Mouse (Mus musculus) heart, adult 2 months (tissue): Measurements from ENCODE around the gene Olfr648. TPM values are rescaled to one million over a fixed set of nuclear protein-coding genes. Genes with fewer than 3 reads are reported as not detected.

Experiments
- DNase-seq, 2 experiments: peaks; one replicate each; pipeline ENCODE4 v3.0.0; 2021
- H3K27ac ChIP-seq: fragments of 200-600 bp; 2 replicates; pipeline ENCODE4 v1.8.1; 2022
- H3K27me3 ChIP-seq: fragments of 200-500 bp; 2 replicates; pipeline ENCODE4 v1.6.1; 2012; ENCODE audit warnings: mild to moderate bottlenecking, low read length, inconsistent platforms, mixed read lengths; ENCODE audit not compliant: control insufficient read depth, insufficient read depth
- H3K36me3 ChIP-seq: fragments of 200-500 bp; 2 replicates; pipeline ENCODE4 v1.6.1; 2012; ENCODE audit warnings: low read length, inconsistent platforms; ENCODE audit not compliant: control insufficient read depth, insufficient read depth
- H3K4me1 ChIP-seq: fragments of 200-500 bp; 2 replicates; pipeline ENCODE4 v1.6.1; 2011; ENCODE audit warnings: low read length; ENCODE audit not compliant: control insufficient read depth, insufficient read depth
- H3K4me3 ChIP-seq: fragments of 200-600 bp; 2 replicates; pipeline ENCODE4 v1.8.1; 2022
- H3K79me2 ChIP-seq: fragments of 200-500 bp; replicated peaks from 2 replicates; pipeline ENCODE4 v1.6.1; 2012; ENCODE audit warnings: mild to moderate bottlenecking, inconsistent platforms, low read length, moderate library complexity, mixed read lengths; ENCODE audit not compliant: control insufficient read depth, insufficient read depth
- H3K9ac ChIP-seq: fragments of 200-500 bp; 2 replicates; pipeline ENCODE4 v1.6.1; 2012; ENCODE audit warnings: low read depth, mild to moderate bottlenecking, control low read depth, inconsistent platforms, low read length, mixed read lengths
- CTCF ChIP-seq: fragments of 200-600 bp; IDR thresholded peaks from 2 replicates; pipeline ENCODE4 v1.8.1; 2022; ENCODE audit warnings: antibody characterized with exemption, mild to moderate bottlenecking, moderate library complexity
- EP300 ChIP-seq: fragments of 200-500 bp; IDR thresholded peaks from 2 replicates; pipeline ENCODE4 v1.6.1; 2011; ENCODE audit warnings: low read depth, low read length, control low read depth; ENCODE audit not compliant: insufficient read depth
- POLR2A ChIP-seq: fragments of 200-500 bp; IDR thresholded peaks from 2 replicates; pipeline ENCODE4 v1.6.1; 2011; ENCODE audit warnings: mild to moderate bottlenecking, low read depth, low read length, control low read depth; ENCODE audit not compliant: insufficient read depth
- WGBS: fragments of 180-500 bp; shearing (Covaris S2); methylation state at CpG from one replicate; pipeline ENCODE4 v1.1.7; 2018; 5-methylcytosine and 5-hydroxymethylcytosine counted together
- intact Hi-C: fragments of 180-260 bp; cut with DNase I; formaldehyde crosslinking; loops from one replicate; pipeline ENCODE4 v1.15.1; 2025
- polyA plus RNA-seq: library from polyadenylated mRNA; depleted of rRNA; stranded (reverse); fragments of >200 nt; gene quantifications from 2 replicates; pipeline ENCODE4 v1.2.3, GENCODE M21; 2012; rRNA removed
- total RNA-seq, 2 experiments: library from RNA; stranded (reverse); gene quantifications; 2 replicates each; pipeline ENCODE4 v1.2.3; 2021

Gene Olfr648
- total and polyA plus RNA-seq, 3 experiments: not detected

DNA sequence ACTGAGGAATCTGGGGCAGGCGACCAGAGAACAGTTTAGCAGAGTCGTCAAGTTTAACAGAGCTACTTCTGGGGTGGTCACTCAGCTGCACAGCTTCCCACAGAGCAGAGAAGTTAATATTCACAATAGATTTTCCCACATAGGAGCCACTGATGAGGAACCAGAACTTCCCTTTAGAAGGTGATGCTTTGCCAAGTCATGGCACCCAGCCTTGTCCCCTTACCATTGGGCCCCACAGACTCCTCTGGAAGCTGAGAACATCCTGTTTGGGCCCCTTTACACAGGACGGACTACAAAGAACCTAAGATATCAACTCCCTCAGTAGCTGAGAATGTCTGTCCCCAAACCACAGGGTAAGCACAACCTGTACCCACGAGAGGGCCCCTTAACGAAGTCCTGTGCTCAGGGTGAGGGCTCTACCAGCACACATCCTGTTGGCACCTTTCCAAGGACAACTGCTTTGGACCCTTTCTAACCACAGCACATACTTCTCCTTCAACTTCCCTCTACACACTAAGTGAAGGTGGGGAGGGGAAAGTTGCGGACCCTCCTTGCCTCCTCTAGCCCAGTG lies 13.5 kb downstream of the Olfr648 start:
- Histone ChIP-seq H3K4me1 (no peaks in the 10 kb centered on the region), H3K27ac (no peak overlapping the region), H3K36me3 (no peaks in the 10 kb centered on the region), H3K27me3 (no peaks in the 10 kb centered on the region), H3K9ac (no peak overlapping the region), H3K4me3 (no peak overlapping the region), H3K79me2 (no peaks in the 10 kb centered on the region)
- DNase-seq: no peak
- WGBS: 44% methylated on average over 6 of the region's 6 CpGs
- intact Hi-C loops: no loop called here
- TF ChIP-seq EP300: no peak

DNA sequence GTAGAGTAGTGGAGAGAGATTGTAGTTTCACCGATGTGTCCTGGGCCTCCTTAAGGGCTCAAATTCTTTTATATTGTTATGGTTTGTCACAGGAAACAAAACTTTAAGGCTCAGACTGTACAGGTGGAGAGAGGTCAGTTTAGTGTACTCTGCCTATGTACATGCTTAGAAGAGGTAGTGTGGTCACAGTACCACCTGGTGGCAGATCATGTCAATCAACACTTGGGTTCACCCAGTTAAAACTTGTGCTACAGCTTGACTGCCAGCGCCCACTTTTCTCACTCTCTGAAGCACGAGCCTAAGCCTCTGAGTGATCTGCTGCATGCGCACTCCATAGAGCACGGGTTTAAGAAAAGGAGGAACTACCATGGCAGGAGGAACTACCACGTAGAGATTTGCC lies 16.1 kb downstream of the Olfr648 start:
- Histone ChIP-seq H3K36me3 (no peaks in the 10 kb centered on the region), H3K4me3 (no peak overlapping the region), H3K9ac (no peak overlapping the region), H3K4me1 (no peaks in the 10 kb centered on the region), H3K79me2 (no peaks in the 10 kb centered on the region), H3K27ac (no peak overlapping the region), H3K27me3 (no peaks in the 10 kb centered on the region)
- WGBS: 78% methylated on average over 6 of the region's 6 CpGs
- TF ChIP-seq CTCF: no peak
- TF ChIP-seq EP300: no peak
- DNase-seq: no peak
- intact Hi-C loops: no loop called here

DNA sequence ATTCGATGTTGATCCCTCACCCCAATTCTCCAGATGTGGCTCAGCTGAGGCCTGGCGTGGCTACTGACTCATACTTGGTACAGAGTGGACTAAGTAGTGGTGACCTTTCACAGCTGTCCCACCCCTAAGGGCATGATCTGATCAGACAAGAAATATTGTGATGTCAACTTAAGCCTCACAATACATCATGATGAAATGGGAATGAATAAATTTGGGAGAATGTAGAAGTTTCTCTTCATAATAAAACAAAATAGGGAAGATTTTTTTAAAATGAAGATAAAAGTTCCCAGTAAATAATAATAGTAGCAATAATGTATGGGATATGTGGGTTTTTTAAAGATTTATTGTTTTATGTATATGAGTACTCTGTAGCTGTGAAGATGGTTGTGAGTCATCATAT lies 32.7 kb downstream of the Olfr648 start, which contains the start of gene Ubqlnl:
Ubqlnl (minus strand) TSS at position 101 of the 400 bp plus-strand sequence.
- H3K27ac ChIP-seq: no peak within 1 kb of the TSS
- no peak for DNase-seq
- TF ChIP-seq CTCF: no peak
- TF ChIP-seq POLR2A: no peak
- no peak for TF ChIP-seq EP300
- intact Hi-C loops: no loop called here
- no peaks in the 10 kb centered on the region for H3K36me3 ChIP-seq
- no peaks in the 10 kb centered on the region for H3K27me3 ChIP-seq
- H3K79me2 ChIP-seq: no peaks in the 10 kb centered on the region
- H3K4me1 ChIP-seq: no peaks in the 10 kb centered on the region
- no peak within 1 kb of the TSS for H3K4me3 ChIP-seq
- H3K9ac ChIP-seq: no peak within 1 kb of the TSS
- WGBS: 86% methylated on average over 2 of the region's 2 CpGs

DNA sequence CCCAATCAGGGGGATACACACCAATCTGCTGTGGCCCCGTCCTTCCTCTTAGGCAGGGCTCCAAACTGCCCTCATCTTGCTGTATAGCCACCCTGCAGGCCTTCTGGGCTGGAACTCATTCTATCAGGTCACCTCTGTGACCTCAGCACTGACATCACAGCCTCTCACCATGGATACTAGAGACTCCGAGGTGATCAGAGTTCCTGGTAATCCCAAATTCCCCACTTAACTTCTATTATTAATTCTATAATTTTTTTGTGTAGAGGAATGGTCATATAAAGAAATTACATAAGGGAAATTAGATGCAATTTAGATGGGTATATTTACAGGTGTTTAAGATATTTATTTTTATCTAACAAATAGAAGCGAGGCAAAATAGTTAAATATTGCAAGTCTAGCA lies 40.0 kb downstream of the Olfr648 start, which contains the start of gene Ubqln3:
Ubqln3 (minus strand) TSS at position 101 of the 400 bp plus-strand sequence.
- DNase-seq: no peak
- Histone ChIP-seq H3K4me1 (no peaks in the 10 kb centered on the region), H3K4me3 (no peak within 1 kb of the TSS), H3K36me3 (no peaks in the 10 kb centered on the region), H3K79me2 (no peaks in the 10 kb centered on the region), H3K27me3 (no peaks in the 10 kb centered on the region), H3K9ac (no peak within 1 kb of the TSS), H3K27ac (no peak within 1 kb of the TSS)
- no peak for TF ChIP-seq POLR2A
- TF ChIP-seq EP300: no peak
- no peak for TF ChIP-seq CTCF
- intact Hi-C loops: no loop called here
- 62% methylated on average over 3 of the region's 3 CpGs for WGBS

DNA sequence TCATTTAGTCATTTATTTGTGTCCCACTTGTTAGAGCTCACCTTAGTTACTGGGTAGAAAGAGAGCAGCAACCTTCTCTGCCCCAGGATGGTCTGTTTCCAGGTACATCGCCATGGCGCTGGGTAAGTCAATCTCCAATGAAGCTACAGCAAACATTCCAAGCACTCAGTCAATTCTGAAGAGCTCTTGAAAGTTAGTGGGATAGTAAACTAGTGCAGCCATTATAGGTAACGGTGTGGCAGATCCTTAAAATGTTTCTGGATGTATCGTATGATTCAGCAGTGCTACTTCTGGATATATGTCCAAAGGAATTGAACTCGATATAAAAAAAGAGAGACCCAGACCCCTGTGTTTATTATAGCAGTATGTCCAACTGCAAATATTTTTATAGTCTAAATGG lies 45.9 kb downstream of the Olfr648 start, which contains the start of gene Olfr643:
Olfr643 (minus strand) TSS at position 101 of the 400 bp plus-strand sequence.
- H3K27ac ChIP-seq: no peak within 1 kb of the TSS
- no peaks in the 10 kb centered on the region for H3K4me1 ChIP-seq
- intact Hi-C loops: no loop called here
- 80% methylated on average over 5 of the region's 5 CpGs for whole genome bisulfite sequencing
- no peak for DNase-seq
- TF ChIP-seq POLR2A (no peak), CTCF (no peak), EP300 (no peak)
- no peaks in the 10 kb centered on the region for H3K27me3 ChIP-seq
- H3K36me3 ChIP-seq: no peaks in the 10 kb centered on the region
- H3K9ac ChIP-seq: no peak within 1 kb of the TSS
- H3K4me3 ChIP-seq: no peak within 1 kb of the TSS
- H3K79me2 ChIP-seq: no peaks in the 10 kb centered on the region

DNA sequence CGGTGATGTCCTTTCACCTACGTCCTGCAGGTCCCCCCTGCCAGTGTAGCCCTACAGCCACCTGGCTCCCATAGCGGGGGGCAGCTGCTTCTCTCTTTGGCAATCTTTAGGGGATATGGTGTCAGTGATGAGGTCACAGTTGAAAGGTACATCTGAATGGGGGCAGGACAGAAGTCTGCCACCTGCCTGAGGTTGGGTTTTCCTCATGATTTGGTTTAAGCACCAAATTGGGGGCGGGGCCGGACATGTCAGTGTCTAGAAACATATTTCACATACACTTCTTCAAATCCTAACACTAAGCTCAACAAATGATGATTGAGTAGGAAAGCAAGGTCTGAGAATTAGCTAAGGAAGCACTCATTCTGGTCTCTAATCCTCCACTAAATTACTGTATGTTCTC lies 53.5 kb downstream of the Olfr648 start, which contains the start of gene Ubqln5:
Ubqln5 (minus strand) TSS at position 101 of the 400 bp plus-strand sequence.
- Histone ChIP-seq H3K4me3 (no peak within 1 kb of the TSS), H3K79me2 (no peaks in the 10 kb centered on the region), H3K27ac (no peak within 1 kb of the TSS), H3K4me1 (no peaks in the 10 kb centered on the region), H3K9ac (no peak within 1 kb of the TSS), H3K36me3 (no peaks in the 10 kb centered on the region), H3K27me3 (no peaks in the 10 kb centered on the region)
- intact Hi-C loops: no loop called here
- no peak for DNase-seq
- TF ChIP-seq EP300 (no peak), CTCF (no peak), POLR2A (no peak)
- 84% methylated on average over 5 of the region's 5 CpGs for WGBS

Other genes starting within 250 kb of the Olfr648 start
- not detected for gene Olfr632, start 249.0 kb downstream of the Olfr648 start, total RNA-seq
- not detected in 2 replicates for gene Olfr632, start 249.0 kb downstream of the Olfr648 start, polyA plus RNA-seq
- gene Olfr633, start 239.0 kb downstream of the Olfr648 start, total RNA-seq: not detected
- not detected in 2 replicates for gene Olfr633, start 239.0 kb downstream of the Olfr648 start, polyA plus RNA-seq
- gene Olfr635, start 212.2 kb downstream of the Olfr648 start, total RNA-seq: not detected
- not detected in 2 replicates for gene Olfr635, start 212.2 kb downstream of the Olfr648 start, polyA plus RNA-seq
- gene Olfr638, start 184.6 kb downstream of the Olfr648 start, total RNA-seq: not detected
- not detected in 2 replicates for gene Olfr638, start 184.6 kb downstream of the Olfr648 start, polyA plus RNA-seq
- under 1 TPM in 1 of 2 experiments, not detected in 1; 0.02 TPM for gene Olfr639, start 166.1 kb downstream of the Olfr648 start, total RNA-seq
- not detected in 2 replicates for gene Olfr639, start 166.1 kb downstream of the Olfr648 start, polyA plus RNA-seq
- gene Olfr640, start 157.8 kb downstream of the Olfr648 start, total RNA-seq: not detected
- not detected in 2 replicates for gene Olfr640, start 157.8 kb downstream of the Olfr648 start, polyA plus RNA-seq
- gene Olfr641, start 147.9 kb downstream of the Olfr648 start, total RNA-seq: not detected
- not detected in 2 replicates for gene Olfr641, start 147.9 kb downstream of the Olfr648 start, polyA plus RNA-seq
- gene Olfr642, start 130.7 kb downstream of the Olfr648 start, total RNA-seq: not detected
- gene Olfr642, start 130.7 kb downstream of the Olfr648 start, polyA plus RNA-seq: not detected in 2 replicates
- not detected for gene 4930516K23Rik, start 121.9 kb downstream of the Olfr648 start, total RNA-seq
- gene 4930516K23Rik, start 121.9 kb downstream of the Olfr648 start, polyA plus RNA-seq: not detected in 2 replicates
- gene Olfr644, start 111.5 kb downstream of the Olfr648 start, total RNA-seq: not detected
- not detected in 2 replicates for gene Olfr644, start 111.5 kb downstream of the Olfr648 start, polyA plus RNA-seq
- not detected for gene Olfr645, start 97.9 kb downstream of the Olfr648 start, total RNA-seq
- not detected in 2 replicates for gene Olfr645, start 97.9 kb downstream of the Olfr648 start, polyA plus RNA-seq
- under 1 TPM in 1 of 2 experiments, not detected in 1; 0.08 TPM for gene Olfr646, start 78.5 kb downstream of the Olfr648 start, total RNA-seq
- gene Olfr646, start 78.5 kb downstream of the Olfr648 start, polyA plus RNA-seq: not detected in 2 replicates
- gene Ubqln5, start 53.6 kb downstream of the Olfr648 start, total RNA-seq: not detected
- 0.06 TPM in 1 of 2 replicates, not detected in the other for gene Ubqln5, start 53.6 kb downstream of the Olfr648 start, polyA plus RNA-seq
- gene Olfr643, start 46.0 kb downstream of the Olfr648 start, total RNA-seq: not detected
- gene Olfr643, start 46.0 kb downstream of the Olfr648 start, polyA plus RNA-seq: not detected in 2 replicates
- gene Ubqln3, start 40.1 kb downstream of the Olfr648 start, total RNA-seq: not detected
- 0.18 TPM in 2 replicates for gene Ubqln3, start 40.1 kb downstream of the Olfr648 start, polyA plus RNA-seq
- not detected for gene Ubqlnl, start 32.8 kb downstream of the Olfr648 start, total RNA-seq
- 0.06 and 0.14 TPM in 2 replicates for gene Ubqlnl, start 32.8 kb downstream of the Olfr648 start, polyA plus RNA-seq
- gene Olfm5, start 18.6 kb downstream of the Olfr648 start, total RNA-seq: not detected
- not detected in 2 replicates for gene Olfm5, start 18.6 kb downstream of the Olfr648 start, polyA plus RNA-seq
- gene Olfr649, start 12.6 kb upstream of the Olfr648 start, total RNA-seq: not detected
- not detected in 2 replicates for gene Olfr649, start 12.6 kb upstream of the Olfr648 start, polyA plus RNA-seq
- gene Trim6, start 35.4 kb upstream of the Olfr648 start, total RNA-seq: under 1 TPM; 0.10 to 0.34 TPM
- gene Trim6, start 35.4 kb upstream of the Olfr648 start, polyA plus RNA-seq: 0.33 and 1.3 TPM in 2 replicates
- gene Trim34a, start 61.1 kb upstream of the Olfr648 start, total RNA-seq: 1 to 10 TPM; 3.9 to 4.0 TPM
- 2.9 and 5.4 TPM in 2 replicates for gene Trim34a, start 61.1 kb upstream of the Olfr648 start, polyA plus RNA-seq
- 1 to 10 TPM; 2.1 TPM for gene Trim5, start 104.7 kb upstream of the Olfr648 start, total RNA-seq
- gene Trim5, start 104.7 kb upstream of the Olfr648 start, polyA plus RNA-seq: 0.41 and 0.50 TPM in 2 replicates
- gene Trim12a, start 132.1 kb upstream of the Olfr648 start, total RNA-seq: 1 to 10 TPM; 5.8 to 6.3 TPM
- 2.9 and 4.0 TPM in 2 replicates for gene Trim12a, start 132.1 kb upstream of the Olfr648 start, polyA plus RNA-seq
- under 1 TPM in 1 of 2 experiments, not detected in 1; 0.39 TPM for gene Trim34b, start 146.1 kb upstream of the Olfr648 start, total RNA-seq
- gene Trim34b, start 146.1 kb upstream of the Olfr648 start, polyA plus RNA-seq: 2.2 and 3.5 TPM in 2 replicates
- 1 to 10 TPM; 4.1 to 5.5 TPM for gene Trim12c, start 170.0 kb upstream of the Olfr648 start, total RNA-seq
- gene Trim12c, start 170.0 kb upstream of the Olfr648 start, polyA plus RNA-seq: 2.6 and 4.2 TPM in 2 replicates
- under 1 TPM; 0.14 to 0.23 TPM for gene Trim30b, start 186.5 kb upstream of the Olfr648 start, total RNA-seq
- 0.21 and 0.23 TPM in 2 replicates for gene Trim30b, start 186.5 kb upstream of the Olfr648 start, polyA plus RNA-seq
- under 1 TPM; 0.18 to 0.20 TPM for gene Trim30c, start 217.4 kb upstream of the Olfr648 start, total RNA-seq
- 0.08 and 0.18 TPM in 2 replicates for gene Trim30c, start 217.4 kb upstream of the Olfr648 start, polyA plus RNA-seq